Mouse (Mus musculus) lung, postnatal 0 days (tissue): ENCODE results near the gene Ndufs4.

Experiments
- CTCF ChIP-seq: IDR thresholded peaks from 2 replicates; pipeline ENCODE4 v1.5.1; 2016; ENCODE audit warnings: antibody characterized with exemption, mild to moderate bottlenecking
- EP300 ChIP-seq: IDR thresholded peaks from 2 replicates; pipeline ENCODE4 v1.6.1; 2016; ENCODE audit warnings: antibody characterized with exemption, mild to moderate bottlenecking, control low read depth

DNA sequence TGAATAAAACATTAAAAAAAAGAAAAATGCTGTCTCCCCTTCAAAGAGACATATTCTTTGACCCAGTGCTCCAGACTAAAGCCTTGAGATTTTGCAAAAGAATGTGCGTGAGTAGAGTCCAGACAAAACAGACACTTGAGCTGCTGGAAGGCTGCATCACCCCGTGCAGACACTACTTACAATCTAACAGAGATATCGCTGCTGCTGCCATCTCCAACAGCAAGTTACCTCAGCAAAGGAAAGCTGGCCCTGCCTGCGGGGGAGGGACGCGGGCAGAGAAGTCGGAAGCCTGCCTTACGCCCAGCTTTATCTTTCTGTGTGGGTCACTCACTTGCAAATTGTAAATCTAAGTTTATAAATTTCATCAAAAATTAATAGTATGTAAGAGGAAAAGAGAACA, 45.1 kb downstream of the Ndufs4 start:
- TF ChIP-seq CTCF (no peak), EP300 (no peak)
